Mouse (Mus musculus): ENCODE data around the gene Slc25a35.
"Not testable (repeated sequence)": the region's sequence is repeated elsewhere in the genome, so short reads cannot be mapped to it uniquely, and the experiment has no call there.

Gene Slc25a35

DNA sequence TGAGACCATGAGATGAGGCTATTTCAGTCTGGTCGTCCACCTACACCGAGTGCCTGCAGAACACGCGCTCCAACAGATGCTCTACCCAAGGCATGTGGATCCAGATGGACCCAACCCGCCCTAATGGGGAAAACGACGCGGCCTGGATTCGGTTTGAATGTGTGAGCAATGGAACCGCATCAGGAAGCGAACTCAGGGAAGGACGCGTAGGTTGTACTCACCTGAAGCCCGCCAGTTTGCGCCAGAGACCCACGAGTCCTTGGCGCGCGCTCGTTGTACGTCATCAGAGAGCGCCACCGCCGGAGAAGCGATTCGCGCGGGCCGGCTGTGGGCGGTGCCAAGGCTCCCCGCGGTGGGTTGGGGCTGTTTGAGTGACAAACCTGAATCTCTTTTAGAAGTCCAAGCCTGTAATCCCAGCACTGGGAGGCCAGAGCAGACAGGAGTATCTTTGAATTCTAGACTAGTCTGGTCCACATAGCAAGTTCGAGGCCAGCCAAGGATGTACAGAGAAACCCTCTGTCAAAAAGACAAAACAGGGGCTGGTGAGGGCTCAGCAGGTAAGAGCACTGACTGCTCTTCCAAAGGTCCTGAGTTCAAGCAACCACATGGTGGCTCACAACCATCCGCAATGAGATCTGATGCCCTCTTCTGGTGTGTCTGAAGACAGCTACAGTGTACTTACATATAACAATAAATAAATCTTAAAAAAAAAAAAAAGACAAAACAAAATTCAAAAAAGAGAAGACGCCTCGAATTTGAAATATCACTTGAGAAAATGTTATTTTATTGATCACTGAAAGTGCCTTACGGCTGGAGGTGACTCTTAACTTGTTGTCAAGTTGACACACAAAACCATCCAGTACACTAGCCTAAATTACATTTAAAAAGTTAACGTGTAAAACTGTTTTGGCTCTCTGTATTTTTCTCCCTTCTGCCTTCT is 40.5 kb downstream of the Slc25a35 start, which contains the start of gene Pfas:
Gene Pfas, minus strand, starts transcription at position 279 of the 940 bp plus-strand sequence.
- peak; percentile 87 to 91 for DNase-seq (ENCODE audit: low spot score in 2 of 2)

DNA sequence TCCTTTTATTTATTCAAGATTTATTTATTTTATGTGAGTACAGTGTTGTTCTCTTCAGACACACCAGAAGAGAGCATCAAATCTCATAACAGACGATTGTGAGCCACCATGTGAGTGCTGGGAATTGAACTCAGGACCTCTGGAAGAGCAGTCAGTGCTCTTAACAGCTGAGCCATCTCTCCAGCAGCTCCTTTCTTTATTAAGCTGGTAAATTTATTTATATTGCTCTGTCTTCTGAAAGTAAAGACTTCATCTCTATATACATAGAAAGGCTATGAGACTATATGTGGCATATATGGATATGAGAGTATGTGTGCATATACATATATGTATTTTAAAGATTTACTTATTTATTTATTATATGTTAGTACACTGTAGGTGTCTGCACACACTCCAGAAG is 41.6 kb downstream of the Slc25a35 start:
- no peak for DNase-seq (ENCODE audit: low spot score in 2 of 2)

DNA sequence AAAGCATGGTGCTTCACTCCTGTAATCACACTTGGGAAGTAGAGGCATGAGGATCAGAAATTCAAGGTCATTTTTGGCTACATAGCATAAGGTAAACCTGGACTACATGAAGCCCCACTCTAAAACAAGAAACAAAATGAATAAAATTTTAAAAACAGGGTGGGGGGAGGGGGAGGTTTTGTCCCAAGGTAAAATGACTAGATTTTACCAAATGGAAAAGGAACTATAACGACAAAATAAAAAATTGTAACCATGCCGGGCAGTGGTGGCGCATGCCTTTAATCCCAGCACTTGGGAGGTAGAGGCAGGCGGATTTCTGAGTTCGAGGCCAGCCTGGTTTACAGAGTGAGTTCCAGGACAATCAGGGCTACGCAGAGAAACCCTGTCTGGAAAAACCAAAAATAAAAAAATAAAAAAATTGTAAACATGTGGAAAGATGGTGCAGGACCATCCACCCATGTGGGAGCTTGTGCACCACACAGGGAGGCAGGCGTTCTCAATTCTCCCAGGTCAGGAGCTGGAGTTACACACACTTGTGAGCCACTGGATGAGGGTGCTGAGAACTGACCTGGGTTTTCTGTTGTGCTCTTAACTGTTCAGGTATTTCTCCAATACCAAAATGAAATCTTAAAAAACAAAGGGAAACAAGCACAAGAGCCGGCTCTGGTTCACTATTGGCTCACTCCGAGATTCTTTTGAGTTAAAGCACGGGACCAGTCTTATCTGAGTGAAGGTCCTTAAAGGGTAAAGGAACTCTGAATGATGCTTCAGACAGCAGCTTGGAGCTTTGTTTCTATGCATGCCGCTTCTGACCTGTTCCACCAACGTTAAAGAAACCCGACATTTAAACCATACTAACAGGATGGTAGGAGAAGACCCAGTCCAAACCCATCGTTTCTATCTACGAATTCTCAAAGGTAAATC is 42.7 kb downstream of the Slc25a35 start:
- no peak for DNase-seq (ENCODE audit: low spot score in 2 of 2)

DNA sequence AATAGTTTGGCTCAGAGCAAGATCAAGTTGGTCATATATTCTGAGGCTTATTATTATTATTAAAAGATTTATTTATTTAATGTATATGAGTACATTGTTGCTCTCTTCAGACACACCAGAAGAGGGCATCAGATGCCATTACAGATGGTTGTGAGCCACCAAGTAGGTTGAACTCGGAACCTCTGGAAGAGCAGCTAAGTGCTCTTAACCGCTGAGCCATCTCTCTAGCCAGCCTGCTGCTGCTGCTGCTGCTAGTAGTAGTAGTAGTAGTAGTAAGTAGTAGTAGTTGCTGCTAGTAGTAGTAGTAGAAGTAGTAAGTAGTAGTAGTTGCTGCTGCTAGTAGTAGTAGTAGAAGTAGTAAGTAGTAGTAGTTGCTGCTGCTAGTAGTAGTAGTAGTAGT is 43.5 kb downstream of the Slc25a35 start:
- DNase-seq (ENCODE audit: low spot score in 2 of 2) = not testable (repeated sequence)

DNA sequence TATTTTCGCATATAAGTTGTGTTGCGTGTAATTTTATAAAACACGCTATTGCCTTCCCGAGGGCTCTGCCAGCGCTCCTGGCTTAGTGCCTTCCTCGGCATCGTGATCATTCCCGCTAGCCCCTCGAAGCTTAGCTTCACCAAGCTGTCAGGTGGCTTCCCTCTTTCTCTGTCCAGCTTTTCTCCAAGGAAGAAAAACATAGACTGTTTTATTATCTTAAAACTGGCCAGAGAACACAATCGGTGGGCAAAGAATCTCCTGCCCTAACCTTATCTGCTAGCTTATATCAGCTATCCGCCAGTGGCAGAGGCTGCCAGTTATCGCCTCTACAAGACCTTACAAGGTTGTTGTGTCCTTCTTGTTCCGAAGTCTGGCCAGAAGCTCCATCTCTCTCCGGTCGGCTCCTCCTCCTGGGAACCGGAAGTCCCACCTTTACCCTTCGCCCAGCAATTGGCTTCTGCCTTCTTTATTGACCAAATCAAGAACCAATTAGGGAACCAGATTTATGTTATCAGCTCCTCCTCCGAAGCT is 44.2 kb downstream of the Slc25a35 start:
- peak; percentile 75 to 80 for DNase-seq (ENCODE audit: low spot score in 2 of 2)

DNA sequence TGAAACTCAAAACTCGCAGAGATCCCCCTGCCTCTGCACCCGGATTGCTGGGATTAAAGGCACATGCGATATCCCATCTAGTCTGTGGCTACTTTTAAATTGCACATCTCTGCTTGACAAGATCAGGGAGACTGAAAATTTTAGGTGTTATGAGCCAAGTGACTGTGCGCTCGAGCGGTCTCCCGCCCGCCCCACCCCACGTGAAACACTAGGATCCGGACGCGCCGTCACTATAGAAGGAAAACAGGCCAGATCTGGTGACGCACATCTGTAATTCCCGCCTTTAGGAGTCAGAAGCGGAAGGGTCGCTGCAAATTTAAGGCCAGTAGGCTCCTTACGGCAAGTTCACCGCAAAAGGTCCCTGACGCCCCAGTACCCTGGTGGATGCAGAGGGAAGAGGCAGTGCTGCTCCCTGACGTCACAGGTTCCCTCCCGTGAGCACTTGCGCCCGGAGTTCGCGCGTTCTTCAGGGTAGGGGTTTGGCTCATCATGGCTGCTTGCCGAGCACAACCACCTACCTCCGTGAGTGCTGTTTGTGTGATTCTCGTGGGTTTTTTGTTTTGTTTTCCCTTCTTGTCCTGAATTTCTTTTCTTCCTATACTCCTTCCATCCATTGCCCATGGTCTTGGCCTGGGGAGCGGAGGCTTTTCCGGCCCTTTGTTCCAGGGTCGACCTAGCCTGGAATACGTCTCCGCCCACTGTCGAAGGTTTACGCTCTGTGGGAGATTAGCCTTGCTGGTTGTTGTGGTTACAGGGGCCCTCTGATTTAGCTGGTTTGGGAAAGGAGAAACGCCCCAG is 47.9 kb downstream of the Slc25a35 start, which contains the start of gene Ctc1:
Gene Ctc1, plus strand, starts transcription at position 268 of the 798 bp plus-strand sequence.
- DNase-seq (ENCODE audit: low spot score in 2 of 2) = peak; percentile 81 to 85

DNA sequence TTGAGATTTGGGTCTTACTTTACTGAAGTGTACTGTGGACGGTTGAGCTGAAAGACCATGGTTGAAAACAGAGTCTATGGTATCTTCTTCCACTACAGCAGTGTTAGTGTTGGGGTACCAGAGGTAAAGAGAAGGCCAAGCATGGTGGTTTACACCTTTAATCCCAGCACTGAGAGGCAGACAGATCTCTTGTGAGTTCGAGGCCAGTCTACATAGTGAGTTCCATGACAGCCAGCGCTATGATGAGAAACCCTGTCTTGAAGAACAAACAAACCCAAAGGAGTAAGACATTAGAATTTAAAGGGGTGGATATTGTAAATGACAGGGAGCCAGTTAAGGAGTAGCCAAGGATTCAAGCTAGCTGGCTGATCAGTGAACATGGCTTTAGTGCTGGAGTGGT is 48.8 kb downstream of the Slc25a35 start:
- no peak for DNase-seq (ENCODE audit: low spot score in 2 of 2)

DNA sequence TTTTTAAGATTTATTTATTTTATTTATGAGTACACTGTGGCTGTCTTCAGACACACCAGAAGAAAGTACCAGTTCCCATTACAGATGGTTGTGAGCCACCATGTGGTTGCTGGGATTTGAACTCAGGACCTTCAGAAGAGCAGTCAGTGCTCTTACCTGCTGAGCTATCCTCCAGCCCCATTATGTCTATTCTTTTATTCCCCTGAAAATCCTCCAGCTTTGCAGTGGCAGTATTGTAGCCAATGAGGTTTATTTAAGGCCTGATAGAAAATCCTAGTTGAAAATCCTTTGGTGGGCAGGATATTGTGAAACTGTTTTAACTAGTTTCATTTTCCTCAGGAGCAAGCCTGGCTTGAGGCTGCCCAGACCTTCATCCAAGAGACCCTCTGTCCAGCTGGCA is 52.8 kb downstream of the Slc25a35 start:
- DNase-seq (ENCODE audit: low spot score in 2 of 2) = no peak

Data from frontal cortex, postnatal 14 days (tissue).